Mouse (Mus musculus): Measurements from ENCODE around the gene Actl7a. TPM values are rescaled to one million over a fixed set of nuclear protein-coding genes. Genes with fewer than 3 reads are reported as not detected.

The Actl7a gene
- polyA plus RNA-seq, 1 experiment from 2014 or later: not detected

DNA sequence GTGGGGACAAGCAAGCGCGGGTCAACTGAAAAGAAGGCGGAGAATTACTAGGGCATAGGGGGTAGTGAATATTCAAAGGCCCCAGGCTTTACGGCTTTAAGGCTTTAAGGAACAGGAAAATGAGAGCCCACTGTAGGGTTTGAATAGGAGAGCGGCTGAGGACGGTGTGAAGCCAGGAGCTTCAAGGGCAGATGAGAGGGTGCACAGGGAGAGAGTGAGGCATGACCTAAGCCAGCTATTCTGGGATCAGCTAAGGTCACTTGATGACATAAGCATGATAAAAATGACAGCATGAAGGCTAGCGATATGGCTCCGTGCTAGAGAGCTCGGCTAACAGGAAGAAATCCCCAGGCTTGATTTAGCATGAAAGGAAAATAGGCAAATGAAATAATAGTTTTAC is 23.8 kb upstream of the Actl7a start:
- Histone ChIP-seq H3K27me3 (ENCODE audit: control insufficient read depth, insufficient read depth, low read length) (no peaks in the 10 kb centered on the region), H3K4me3 (ENCODE audit: low read depth, low read length) (no peak overlapping the region), H3K9me3 (ENCODE audit: control insufficient read depth, low read length) (no peaks in the 10 kb centered on the region), H3K36me3 (ENCODE audit: control insufficient read depth, insufficient read depth, low read length) (no peaks in the 10 kb centered on the region), H3K27ac (replicated peaks; ENCODE audit: low read depth, low read length) (no peak overlapping the region), H3K9ac (ENCODE audit: low read length) (no peak overlapping the region), H3K4me1 (ENCODE audit: control insufficient read depth, insufficient read depth, low read length) (no peaks in the 10 kb centered on the region), H3K4me2 (ENCODE audit: low read depth, severe bottlenecking) (no peak overlapping the region)
- ATAC-seq (ENCODE audit: insufficient number of reproducible peaks, low FRiP score, low TSS enrichment, low read depth) (no peak), DNase-seq (ENCODE audit: low spot score) (no peak)
- WGBS: 64% methylated on average over 9 of the region's 9 CpGs

DNA sequence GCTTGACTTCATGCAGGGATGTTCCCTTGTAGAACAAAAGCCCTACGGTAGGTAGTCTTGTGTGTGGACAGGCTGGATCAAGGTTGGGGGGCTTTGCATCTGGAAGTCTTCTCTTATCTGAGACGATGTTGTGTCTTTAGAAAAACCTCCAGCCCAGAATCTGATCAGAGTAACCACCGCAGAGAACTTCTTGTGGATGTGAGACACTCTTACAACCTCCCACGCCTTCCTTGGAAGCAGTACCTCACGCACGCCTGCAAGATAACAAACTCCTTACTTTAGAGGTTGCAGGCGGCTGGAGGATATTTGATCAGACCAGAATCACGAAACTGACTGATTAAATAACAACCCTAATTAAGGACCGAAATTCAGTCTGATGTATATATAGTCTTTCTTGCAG is 22.8 kb upstream of the Actl7a start:
- Histone ChIP-seq H3K4me3 (ENCODE audit: low read depth, low read length) (no peak overlapping the region), H3K9ac (ENCODE audit: low read length) (no peak overlapping the region), H3K9me3 (ENCODE audit: control insufficient read depth, low read length) (no peaks in the 10 kb centered on the region), H3K4me1 (ENCODE audit: control insufficient read depth, insufficient read depth, low read length) (no peaks in the 10 kb centered on the region), H3K27ac (replicated peaks; ENCODE audit: low read depth, low read length) (no peak overlapping the region), H3K4me2 (ENCODE audit: low read depth, severe bottlenecking) (no peak overlapping the region), H3K36me3 (ENCODE audit: control insufficient read depth, insufficient read depth, low read length) (no peaks in the 10 kb centered on the region), H3K27me3 (ENCODE audit: control insufficient read depth, insufficient read depth, low read length) (no peaks in the 10 kb centered on the region)
- DNase-seq (ENCODE audit: low spot score) (no peak), ATAC-seq (ENCODE audit: insufficient number of reproducible peaks, low FRiP score, low TSS enrichment, low read depth) (no peak)
- 86% methylated on average over 9 of the region's 9 CpGs for WGBS

DNA sequence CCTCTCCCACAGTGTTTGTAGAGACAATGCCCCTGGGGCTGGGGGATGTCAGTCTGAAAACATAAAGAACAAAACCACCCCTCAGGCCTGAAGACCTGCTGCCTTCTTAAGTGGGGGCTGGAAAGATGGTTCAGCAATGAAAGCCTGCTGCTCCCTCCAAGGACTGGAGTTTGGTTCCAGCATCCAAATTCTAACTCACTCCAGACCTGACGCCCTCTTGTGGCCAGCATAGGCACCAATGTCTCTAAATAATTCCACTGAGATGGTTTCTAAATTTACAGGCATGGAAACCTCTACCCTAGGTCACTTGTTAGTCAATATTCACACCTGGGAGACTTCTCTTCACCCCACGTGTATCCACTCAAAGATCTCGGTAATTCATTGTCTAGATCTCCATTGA is 21.7 kb upstream of the Actl7a start:
- Histone ChIP-seq H3K27ac (replicated peaks; ENCODE audit: low read depth, low read length) (no peak overlapping the region), H3K27me3 (ENCODE audit: control insufficient read depth, insufficient read depth, low read length) (no peaks in the 10 kb centered on the region), H3K9ac (ENCODE audit: low read length) (no peak overlapping the region), H3K4me2 (ENCODE audit: low read depth, severe bottlenecking) (no peak overlapping the region), H3K9me3 (ENCODE audit: control insufficient read depth, low read length) (no peaks in the 10 kb centered on the region), H3K4me3 (ENCODE audit: low read depth, low read length) (no peak overlapping the region), H3K4me1 (ENCODE audit: control insufficient read depth, insufficient read depth, low read length) (no peaks in the 10 kb centered on the region), H3K36me3 (ENCODE audit: control insufficient read depth, insufficient read depth, low read length) (no peaks in the 10 kb centered on the region)
- WGBS: 29% methylated on average over 3 of the region's 3 CpGs
- peak; percentile 47 for DNase-seq (ENCODE audit: low spot score)
- ATAC-seq (ENCODE audit: insufficient number of reproducible peaks, low FRiP score, low TSS enrichment, low read depth): no peak

GRCm38 (mm10) chr4:56722346-56722745 is 20.9 kb upstream of the Actl7a start:
- Histone ChIP-seq H3K27me3 (ENCODE audit: control insufficient read depth, insufficient read depth, low read length) (no peaks in the 10 kb centered on the region), H3K9me3 (ENCODE audit: control insufficient read depth, low read length) (no peaks in the 10 kb centered on the region), H3K4me1 (ENCODE audit: control insufficient read depth, insufficient read depth, low read length) (no peaks in the 10 kb centered on the region), H3K36me3 (ENCODE audit: control insufficient read depth, insufficient read depth, low read length) (no peaks in the 10 kb centered on the region), H3K9ac (ENCODE audit: low read length) (no peak overlapping the region), H3K27ac (replicated peaks; ENCODE audit: low read depth, low read length) (no peak overlapping the region), H3K4me3 (ENCODE audit: low read depth, low read length) (no peak overlapping the region), H3K4me2 (ENCODE audit: low read depth, severe bottlenecking) (no peak overlapping the region)
- no peak for ATAC-seq (ENCODE audit: insufficient number of reproducible peaks, low FRiP score, low TSS enrichment, low read depth)
- 73% methylated on average over 6 of the region's 6 CpGs for WGBS
- DNase-seq (ENCODE audit: low spot score): no peak

DNA sequence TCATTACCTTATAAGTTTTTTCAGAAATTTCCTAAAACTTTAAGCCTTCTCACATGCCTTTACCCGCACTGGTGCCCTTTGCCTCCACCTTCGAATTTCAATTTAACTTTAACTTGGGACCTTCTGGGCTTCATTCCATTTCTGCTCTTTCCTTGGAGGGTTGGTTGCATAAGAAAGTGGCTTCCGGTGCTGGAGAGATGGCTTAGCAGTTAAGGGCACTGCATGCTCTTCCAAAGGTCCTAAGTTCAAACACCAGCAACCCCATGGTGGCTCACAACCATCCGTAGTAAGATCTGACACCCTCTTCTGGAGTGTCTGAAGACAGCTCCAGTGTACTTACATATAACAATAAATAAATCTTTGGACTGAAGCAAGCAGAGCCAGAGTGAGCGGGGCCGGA is 20.0 kb upstream of the Actl7a start:
- 90% methylated on average over 6 of the region's 6 CpGs for WGBS

GRCm38 (mm10) chr4:56725839-56726238 is 17.4 kb upstream of the Actl7a start:
- no peak for ATAC-seq (ENCODE audit: insufficient number of reproducible peaks, low FRiP score, low TSS enrichment, low read depth)
- Histone ChIP-seq H3K9me3 (ENCODE audit: control insufficient read depth, low read length) (no peaks in the 10 kb centered on the region), H3K27me3 (ENCODE audit: control insufficient read depth, insufficient read depth, low read length) (no peaks in the 10 kb centered on the region), H3K36me3 (ENCODE audit: control insufficient read depth, insufficient read depth, low read length) (no peaks in the 10 kb centered on the region), H3K9ac (ENCODE audit: low read length) (no peak overlapping the region), H3K4me1 (ENCODE audit: control insufficient read depth, insufficient read depth, low read length) (no peaks in the 10 kb centered on the region), H3K27ac (replicated peaks; ENCODE audit: low read depth, low read length) (no peak overlapping the region), H3K4me3 (ENCODE audit: low read depth, low read length) (no peak overlapping the region), H3K4me2 (ENCODE audit: low read depth, severe bottlenecking) (no peak overlapping the region)
- WGBS: 61% methylated on average over 8 of the region's 8 CpGs
- DNase-seq (ENCODE audit: low spot score): peak; percentile 45

More for the DNA sequence above, 20.0 kb upstream of the Actl7a start:
- Histone ChIP-seq H3K9ac (ENCODE audit: low read length) (no peak overlapping the region), H3K36me3 (ENCODE audit: control insufficient read depth, insufficient read depth, low read length) (no peaks in the 10 kb centered on the region), H3K4me3 (ENCODE audit: low read depth, low read length) (no peak overlapping the region), H3K4me2 (ENCODE audit: low read depth, severe bottlenecking) (no peak overlapping the region), H3K27me3 (ENCODE audit: control insufficient read depth, insufficient read depth, low read length) (no peaks in the 10 kb centered on the region), H3K27ac (replicated peaks; ENCODE audit: low read depth, low read length) (no peak overlapping the region), H3K9me3 (ENCODE audit: control insufficient read depth, low read length) (no peaks in the 10 kb centered on the region), H3K4me1 (ENCODE audit: control insufficient read depth, insufficient read depth, low read length) (no peaks in the 10 kb centered on the region)
- no peak for ATAC-seq (ENCODE audit: insufficient number of reproducible peaks, low FRiP score, low TSS enrichment, low read depth)
- no peak for DNase-seq (ENCODE audit: low spot score)

DNA sequence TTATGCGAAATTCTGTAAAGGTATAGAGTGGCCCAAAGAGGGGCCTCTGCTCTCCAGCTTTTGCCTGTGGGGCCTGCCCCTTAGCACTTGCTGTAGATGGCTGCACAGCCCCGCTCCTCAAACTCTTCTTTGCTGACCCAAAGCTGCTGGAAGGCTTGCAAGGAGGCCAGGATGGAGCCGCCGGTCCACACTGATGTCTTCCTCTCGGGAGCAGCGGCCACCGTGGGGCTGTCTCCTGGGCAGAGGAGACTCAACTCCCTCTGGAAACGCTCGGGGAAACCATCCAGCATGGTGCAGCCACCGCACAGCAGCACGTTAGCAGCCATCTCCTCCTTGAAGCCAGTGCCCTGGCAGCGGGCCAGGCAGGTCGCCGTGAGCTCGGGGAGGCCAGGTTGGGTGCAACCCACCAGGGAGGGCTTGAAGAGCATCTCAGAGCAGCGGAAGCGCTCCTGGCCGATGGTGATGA is 3.2 kb upstream of the Actl7a start, which contains the start of gene Gm26657:
TSS of gene Gm26657 (plus strand) at position 51 of the 466 bp plus-strand sequence.
- no peak for DNase-seq (ENCODE audit: low spot score)
- H3K27ac ChIP-seq (replicated peaks; ENCODE audit: low read depth, low read length): no peak within 1 kb of the TSS
- 87% methylated on average over 18 of the region's 18 CpGs for whole genome bisulfite sequencing
- H3K9me3 ChIP-seq (ENCODE audit: control insufficient read depth, low read length): no peaks in the 10 kb centered on the region
- no peak within 1 kb of the TSS for H3K4me2 ChIP-seq (ENCODE audit: low read depth, severe bottlenecking)
- H3K9ac ChIP-seq (ENCODE audit: low read length): no peak within 1 kb of the TSS
- H3K36me3 ChIP-seq (ENCODE audit: control insufficient read depth, insufficient read depth, low read length): no peaks in the 10 kb centered on the region
- H3K27me3 ChIP-seq (ENCODE audit: control insufficient read depth, insufficient read depth, low read length): no peaks in the 10 kb centered on the region
- no peak for ATAC-seq (ENCODE audit: insufficient number of reproducible peaks, low FRiP score, low TSS enrichment, low read depth)
- H3K4me3 ChIP-seq (ENCODE audit: low read depth, low read length): no peak within 1 kb of the TSS
- H3K4me1 ChIP-seq (ENCODE audit: control insufficient read depth, insufficient read depth, low read length): no peaks in the 10 kb centered on the region

DNA sequence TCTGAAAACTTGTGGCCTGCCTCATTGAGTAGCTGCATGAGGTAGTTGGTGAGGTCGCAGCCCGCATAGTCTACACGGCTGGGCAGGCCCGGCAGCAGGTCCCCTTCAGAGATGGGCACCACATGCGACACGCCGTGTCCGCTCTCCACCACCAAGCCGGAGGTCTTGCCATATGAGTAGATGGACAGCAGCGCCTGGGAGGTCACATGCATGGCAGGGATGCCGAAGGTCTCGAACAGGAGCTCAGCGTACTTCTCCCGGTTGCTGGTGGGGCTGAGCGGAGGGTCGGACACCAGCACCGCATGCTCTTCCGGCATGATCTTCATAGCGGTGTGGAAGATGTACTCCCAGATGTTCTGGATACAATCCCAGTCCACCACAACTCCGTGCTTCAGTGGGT is 2.6 kb upstream of the Actl7a start:
- Histone ChIP-seq H3K4me3 (ENCODE audit: low read depth, low read length) (no peak overlapping the region), H3K4me1 (ENCODE audit: control insufficient read depth, insufficient read depth, low read length) (no peaks in the 10 kb centered on the region), H3K36me3 (ENCODE audit: control insufficient read depth, insufficient read depth, low read length) (peaks cover 3% of the 10 kb centered on the region; the same call in 1 of the 2 replicates), H3K9me3 (ENCODE audit: control insufficient read depth, low read length) (no peaks in the 10 kb centered on the region), H3K27ac (replicated peaks; ENCODE audit: low read depth, low read length) (no peak overlapping the region), H3K27me3 (ENCODE audit: control insufficient read depth, insufficient read depth, low read length) (no peaks in the 10 kb centered on the region), H3K4me2 (ENCODE audit: low read depth, severe bottlenecking) (no peak overlapping the region), H3K9ac (ENCODE audit: low read length) (no peak overlapping the region)
- WGBS: 96% methylated on average over 20 of the region's 20 CpGs
- DNase-seq (ENCODE audit: low spot score) (no peak), ATAC-seq (ENCODE audit: insufficient number of reproducible peaks, low FRiP score, low TSS enrichment, low read depth) (no peak)

- Histone ChIP-seq H3K36me3 (ENCODE audit: control insufficient read depth, insufficient read depth, low read length) (peaks cover 3% of the 10 kb centered on the region; the same call in 1 of the 2 replicates), H3K4me2 (ENCODE audit: low read depth, severe bottlenecking) (no peak within 1 kb of the TSS), H3K9me3 (ENCODE audit: control insufficient read depth, low read length) (no peaks in the 10 kb centered on the region), H3K4me3 (ENCODE audit: low read depth, low read length) (no peak within 1 kb of the TSS), H3K27ac (replicated peaks; ENCODE audit: low read depth, low read length) (no peak within 1 kb of the TSS), H3K27me3 (ENCODE audit: control insufficient read depth, insufficient read depth, low read length) (no peaks in the 10 kb centered on the region), H3K4me1 (ENCODE audit: control insufficient read depth, insufficient read depth, low read length) (no peaks in the 10 kb centered on the region), H3K9ac (ENCODE audit: low read length) (no peak within 1 kb of the TSS)
- 94% methylated on average over 13 of the region's 13 CpGs for WGBS
- DNase-seq (ENCODE audit: low spot score) (no peak), ATAC-seq (ENCODE audit: insufficient number of reproducible peaks, low FRiP score, low TSS enrichment, low read depth) (no peak)
Measured at GRCm38 (mm10) chr4:56741041-56741493, 2.1 kb upstream of the Actl7a start, which contains the start of gene Actl7b. Gene Actl7b (minus strand): TSS chr4:56741443.

Data from limb, embryonic 11.5 days (tissue).